Mouse (Mus musculus) liver, embryonic 14.5 days (tissue): Measurements from ENCODE around the gene G6pc2.

Experiments used
- CTCF ChIP-seq: IDR thresholded peaks from 2 replicates; pipeline ENCODE4 v1.5.1; 2016; ENCODE audit warnings: antibody characterized with exemption, low read depth, control low read depth
- EP300 ChIP-seq: IDR thresholded peaks from 2 replicates; pipeline ENCODE4 v1.6.1; 2016; ENCODE audit warnings: antibody characterized with exemption, low read depth

GRCm38 (mm10) chr2:69189222-69189621, 21.7 kb upstream of the G6pc2 start:
- TF ChIP-seq CTCF = no peak
- TF ChIP-seq EP300 = no peak
